Mouse (Mus musculus) embryonic facial prominence, embryonic 11.5 days (tissue): Measurements from ENCODE around the gene Gdpd5. TPM values are rescaled to one million over a fixed set of nuclear protein-coding genes. Genes with fewer than 3 reads are reported as not detected.

Experiments used
- ATAC-seq: fragments of 200-750 bp; cut with Nextera tagmentation; replicated peaks from 2 replicates; pipeline ENCODE4 v1.8.0; 2017; ENCODE audit warnings: low read depth; ENCODE audit not compliant: insufficient number of reproducible peaks, low FRiP score, low TSS enrichment
- DNase-seq: peaks from one replicate; pipeline ENCODE4 v3.0.0-alpha.2; 2015; ENCODE audit warnings: low spot score
- H3K27ac ChIP-seq: fragments of 300-500 bp; sonication (generic); replicated peaks from 2 replicates; pipeline ENCODE4 v1.5.1; 2014; ENCODE audit warnings: mild to moderate bottlenecking, low read depth, low read length, control low read depth
- H3K27me3 ChIP-seq: fragments of 300-500 bp; sonication (generic); 2 replicates; pipeline ENCODE4 v1.6.1; 2014; ENCODE audit warnings: mild to moderate bottlenecking, low read length, moderate library complexity, mixed read lengths; ENCODE audit not compliant: control insufficient read depth, insufficient read depth
- H3K36me3 ChIP-seq: fragments of 300-500 bp; sonication (generic); replicated peaks from 2 replicates; pipeline ENCODE4 v1.6.1; 2014; ENCODE audit warnings: low read depth, mild to moderate bottlenecking, low read length, moderate library complexity, mixed read lengths; ENCODE audit not compliant: control insufficient read depth, insufficient read depth
- H3K4me1 ChIP-seq: fragments of 300-500 bp; sonication (generic); 2 replicates; pipeline ENCODE4 v1.6.1; 2014; ENCODE audit warnings: low read length, mixed read lengths; ENCODE audit not compliant: control insufficient read depth, insufficient read depth
- H3K4me2 ChIP-seq: fragments of 300-500 bp; sonication (generic); 2 replicates; pipeline ENCODE4 v1.6.1; 2014; ENCODE audit warnings: low read depth, mild to moderate bottlenecking, control low read depth, low read length, moderate library complexity
- H3K4me3 ChIP-seq: fragments of 300-500 bp; sonication (generic); 2 replicates; pipeline ENCODE4 v1.5.1; 2014; ENCODE audit warnings: low read depth, low read length, control low read depth
- H3K9ac ChIP-seq: fragments of 300-500 bp; sonication (generic); replicated peaks from 2 replicates; pipeline ENCODE4 v1.6.1; 2014; ENCODE audit warnings: mild to moderate bottlenecking, control low read depth, low read length
- H3K9me3 ChIP-seq: fragments of 300-500 bp; sonication (generic); replicated peaks from 2 replicates; pipeline ENCODE4 v1.6.1; 2016; ENCODE audit warnings: mild to moderate bottlenecking, low read length, inconsistent platforms, mixed read lengths; ENCODE audit not compliant: control insufficient read depth
- WGBS: fragments of 180-500 bp; shearing (Covaris S2); extraction: QIAGEN DNeasy Blood & Tissue Kit; methylation state at CpG from one replicate; pipeline ENCODE4 v1.1.7; 2014; 5-methylcytosine and 5-hydroxymethylcytosine counted together
- polyA plus RNA-seq: library from polyadenylated mRNA; unstranded; fragments of >200 nt; fragmentation: Nextera tagmentation; extraction: Ambion mirVana; gene quantifications from 2 replicates; pipeline ENCODE4 v1.2.1, GENCODE M21; 2014

Gdpd5 gene
- polyA plus RNA-seq: 10.2 and 13.2 TPM in 2 replicates

GRCm38 (mm10) chr7:99381214-99382087, at the start of gene Gdpd5:
TSS of gene Gdpd5 (plus strand) at chr7:99381414.
- H3K4me1 ChIP-seq: peaks cover 16% of the 10 kb centered on the region; the same call in 1 of the 2 replicates
- peak; percentile 99 for DNase-seq
- H3K27me3 ChIP-seq: no peaks in the 10 kb centered on the region
- H3K9ac ChIP-seq: peak within 1 kb of the TSS; percentile 79
- H3K4me3 ChIP-seq: peak within 1 kb of the TSS; percentile 63
- ATAC-seq: peak; percentile 97
- H3K4me2 ChIP-seq: peak within 1 kb of the TSS; percentile 98
- H3K27ac ChIP-seq: peak within 1 kb of the TSS; percentile 74
- no peaks in the 10 kb centered on the region for H3K36me3 ChIP-seq
- under 1% methylated on average over 67 of the region's 73 CpGs for WGBS
- H3K9me3 ChIP-seq: no peaks in the 10 kb centered on the region; the same call in 1 of the 2 replicates

- H3K4me3 ChIP-seq: no peak overlapping the region
- H3K4me1 ChIP-seq: no peaks in the 10 kb centered on the region
- no peaks in the 10 kb centered on the region for H3K36me3 ChIP-seq
- H3K27me3 ChIP-seq: no peaks in the 10 kb centered on the region
- H3K9me3 ChIP-seq: no peaks in the 10 kb centered on the region
- no peak overlapping the region for H3K4me2 ChIP-seq
- no peak overlapping the region for H3K9ac ChIP-seq
- H3K27ac ChIP-seq: no peak overlapping the region
- ATAC-seq: peak; percentile 68; the same call in 1 of the 2 replicates
- WGBS: 44% methylated on average over 12 of the region's 12 CpGs
- peak; percentile 91 for DNase-seq
Measured at GRCm38 (mm10) chr7:99332774-99333480, 48.3 kb upstream of the Gdpd5 start.

- no peak overlapping the region for H3K4me2 ChIP-seq
- no peaks in the 10 kb centered on the region for H3K4me1 ChIP-seq
- H3K4me3 ChIP-seq: no peak overlapping the region
- no peak overlapping the region for H3K9ac ChIP-seq
- no peak for DNase-seq
- no peak overlapping the region for H3K27ac ChIP-seq
- H3K9me3 ChIP-seq: no peaks in the 10 kb centered on the region
- H3K27me3 ChIP-seq: no peaks in the 10 kb centered on the region
- no peak for ATAC-seq
- H3K36me3 ChIP-seq: peaks cover 6% of the 10 kb centered on the region
- WGBS: 82% methylated on average over 8 of the region's 8 CpGs
Measured at GRCm38 (mm10) chr7:99340736-99341135, 40.5 kb upstream of the Gdpd5 start.

GRCm38 (mm10) chr7:99343577-99343976, 37.6 kb upstream of the Gdpd5 start:
- no peak overlapping the region for H3K27ac ChIP-seq
- no peaks in the 10 kb centered on the region for H3K4me1 ChIP-seq
- ATAC-seq (no peak), DNase-seq (no peak)
- H3K36me3 ChIP-seq: peaks cover 31% of the 10 kb centered on the region
- 83% methylated on average over 4 of the region's 4 CpGs for WGBS
- H3K4me3 ChIP-seq: no peak overlapping the region
- no peak overlapping the region for H3K4me2 ChIP-seq
- no peaks in the 10 kb centered on the region for H3K9me3 ChIP-seq
- H3K27me3 ChIP-seq: no peaks in the 10 kb centered on the region
- H3K9ac ChIP-seq: no peak overlapping the region

GRCm38 (mm10) chr7:99347268-99347667, 33.9 kb upstream of the Gdpd5 start:
- ATAC-seq (no peak; the same call in 1 of the 2 replicates), DNase-seq (no peak)
- Histone ChIP-seq H3K4me2 (no peak overlapping the region), H3K9me3 (no peaks in the 10 kb centered on the region), H3K27me3 (no peaks in the 10 kb centered on the region), H3K27ac (no peak overlapping the region), H3K9ac (no peak overlapping the region), H3K36me3 (peaks cover 40% of the 10 kb centered on the region), H3K4me1 (peaks cover 8% of the 10 kb centered on the region), H3K4me3 (no peak overlapping the region)
- 94% methylated on average over 10 of the region's 10 CpGs for WGBS

GRCm38 (mm10) chr7:99348883-99349282, 32.3 kb upstream of the Gdpd5 start:
- Histone ChIP-seq H3K9me3 (no peaks in the 10 kb centered on the region), H3K4me1 (peaks cover 8% of the 10 kb centered on the region), H3K4me2 (no peak overlapping the region), H3K36me3 (peaks cover 40% of the 10 kb centered on the region), H3K27ac (no peak overlapping the region), H3K9ac (no peak overlapping the region), H3K27me3 (no peaks in the 10 kb centered on the region), H3K4me3 (no peak overlapping the region)
- no peak for ATAC-seq
- WGBS: 95% methylated on average over 26 of the region's 26 CpGs
- no peak for DNase-seq

GRCm38 (mm10) chr7:99349782-99350720, 31.2 kb upstream of the Gdpd5 start:
- Histone ChIP-seq H3K27ac (no peak overlapping the region), H3K4me1 (peaks cover 8% of the 10 kb centered on the region), H3K4me3 (peak overlapping the region; percentile 69), H3K9me3 (no peaks in the 10 kb centered on the region), H3K36me3 (peaks cover 33% of the 10 kb centered on the region), H3K9ac (peak overlapping the region; percentile 90), H3K27me3 (no peaks in the 10 kb centered on the region), H3K4me2 (peak overlapping the region; percentile 87)
- ATAC-seq (no peak), DNase-seq (no peak)
- WGBS: 64% methylated on average over 9 of the region's 9 CpGs
